Mouse (Mus musculus) inflammation-experienced regulatory T-cells (primary cell): ENCODE results near the gene Egfl8. TPM values are rescaled to one million over a fixed set of nuclear protein-coding genes. Genes with fewer than 3 reads are reported as not detected.

ENCODE experiments used
- polyA plus RNA-seq, 2 experiments: library from polyadenylated mRNA; unstranded; fragments of 100-300 nt; shearing (Covaris generic); gene quantifications; one replicate each; pipeline ENCODE4 v1.2.1; 2017

Egfl8 gene
- polyA plus RNA-seq, result 1 to 10 TPM in 1 of 2 experiments, under 1 TPM in 1; 0.44 to 3.0 TPM

GRCm38 (mm10) chr17:34615871-34616270, at the start of gene Egfl8:
Gene Egfl8 (minus strand): TSS chr17:34615971.

GRCm38 (mm10) chr17:34646906-34647787, 31.4 kb upstream of the Egfl8 start, which contains the start of gene Atf6b:
Gene Atf6b (plus strand): TSS chr17:34647146.

DNA sequence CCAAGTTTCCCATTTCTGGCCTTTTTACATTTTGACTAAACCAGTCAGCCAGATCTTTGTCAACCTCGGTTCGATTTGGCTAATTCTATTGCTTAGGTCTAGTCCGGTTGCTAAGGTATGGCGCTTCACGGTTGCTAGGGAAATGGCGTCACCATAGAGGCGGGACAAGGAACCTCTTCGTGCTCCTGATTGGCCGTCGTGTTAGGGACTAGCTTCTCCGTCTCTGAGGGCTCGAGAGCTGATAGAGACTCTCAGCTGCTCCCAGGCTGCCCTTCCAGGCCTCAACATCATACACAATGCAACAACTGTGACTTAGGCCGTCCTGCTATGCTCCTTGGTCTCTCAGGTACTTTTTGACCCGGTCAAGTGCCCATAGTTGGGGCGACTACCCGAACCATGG, 28.8 kb upstream of the Egfl8 start, which contains the start of gene Fkbpl:
TSS of gene Fkbpl (plus strand) at position 157 of the 400 bp plus-strand sequence.

DNA sequence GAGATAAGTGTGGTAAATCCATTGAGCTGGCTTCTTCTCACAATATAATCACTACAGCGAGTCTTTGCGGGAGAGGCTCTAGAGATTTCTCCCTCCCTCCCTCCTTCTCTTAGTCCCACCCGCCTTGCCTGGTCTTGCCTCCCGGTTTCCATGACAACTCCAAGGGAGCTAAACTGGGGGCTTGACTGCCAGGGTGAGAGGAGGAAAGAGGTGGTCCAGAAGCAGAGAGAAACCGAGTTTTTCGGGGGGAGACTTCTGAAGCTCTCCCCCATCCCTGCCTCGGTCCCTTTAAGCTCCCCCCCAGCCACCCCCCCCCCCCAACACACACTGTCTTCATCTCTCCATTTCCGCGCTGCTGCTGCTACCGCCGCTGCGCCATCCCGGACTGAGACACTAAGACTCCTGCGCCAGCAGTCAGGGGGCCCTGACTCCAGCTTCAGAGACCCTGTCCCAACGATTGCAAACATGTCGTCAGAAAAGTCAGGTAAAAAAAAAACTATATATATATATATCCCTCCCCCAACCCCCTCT, 13.5 kb upstream of the Egfl8 start, which contains the start of gene Prrt1:
TSS of gene Prrt1 (plus strand) at position 313 of the 531 bp plus-strand sequence.

GRCm38 (mm10) chr17:34627943-34628643, 12.3 kb upstream of the Egfl8 start, which contains the start of gene Ppt2:
Gene Ppt2 (minus strand): TSS chr17:34628510.

DNA sequence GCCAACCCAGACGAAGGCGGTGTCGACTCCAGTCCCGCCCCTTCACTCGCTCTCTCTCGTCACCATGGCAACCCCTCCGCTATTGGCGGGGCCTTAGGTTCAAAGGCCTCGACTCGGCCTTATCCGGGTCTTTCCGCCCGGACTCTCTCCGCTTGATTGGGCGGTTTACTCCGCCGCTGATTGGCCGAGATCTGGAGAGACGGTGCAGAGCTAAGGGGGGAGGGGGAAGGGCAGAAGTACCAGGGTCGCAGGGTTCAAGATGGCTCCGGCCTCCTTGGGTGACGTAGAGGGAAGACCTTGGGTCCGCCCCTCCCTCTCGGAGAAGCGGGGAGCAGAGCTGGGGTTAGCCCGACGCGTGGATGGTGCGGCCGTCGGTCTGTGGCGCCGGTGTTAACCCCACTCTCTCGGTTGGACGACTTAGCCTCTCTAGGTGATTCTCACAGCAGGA, 11.7 kb downstream of the Egfl8 start, which contains the start of gene Agpat1:
TSS of gene Agpat1 (plus strand) at position 202 of the 448 bp plus-strand sequence.

DNA sequence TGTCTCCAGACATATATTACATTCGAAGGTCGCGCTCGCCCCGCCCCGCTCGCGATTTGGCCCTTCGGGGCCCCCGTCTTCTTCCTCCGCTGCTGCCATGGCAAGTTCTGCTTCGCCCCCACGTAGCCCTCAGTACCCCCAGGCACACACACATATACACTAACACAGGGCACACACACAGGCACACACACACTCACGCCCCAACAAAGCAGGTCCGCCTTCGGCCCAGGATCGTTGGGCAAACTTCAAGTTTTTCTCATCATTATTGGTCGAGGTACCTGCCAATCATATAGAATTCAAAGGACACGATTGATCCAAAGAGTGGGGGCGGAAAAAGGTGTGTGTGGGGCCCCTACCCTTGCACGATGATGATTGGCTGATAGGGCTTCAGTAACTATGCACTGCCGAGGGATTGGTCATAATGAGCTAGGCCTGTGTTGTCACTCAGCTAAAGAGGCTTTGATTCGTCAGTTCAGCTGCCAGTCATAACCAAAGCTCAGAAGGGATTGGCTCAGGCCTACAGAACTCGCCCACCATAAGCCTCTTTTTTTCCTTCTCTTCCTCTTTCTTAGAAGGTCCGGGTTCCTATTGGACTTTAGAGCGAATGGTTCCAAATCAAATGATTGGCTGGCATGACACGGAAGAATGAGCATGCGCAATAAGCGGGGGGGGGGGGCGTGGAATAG, 12.3 kb downstream of the Egfl8 start, which contains the start of gene Rnf5:
TSS of gene Rnf5 (minus strand) at position 316 of the 686 bp plus-strand sequence.

GRCm38 (mm10) chr17:34597566-34598095, 18.1 kb downstream of the Egfl8 start, which contains the start of gene Ager:
Gene Ager (plus strand): TSS chr17:34597862.

GRCm38 (mm10) chr17:34591029-34591993, 24.5 kb downstream of the Egfl8 start, which contains the start of gene Pbx2:
Gene Pbx2 (plus strand): TSS chr17:34591266.

DNA sequence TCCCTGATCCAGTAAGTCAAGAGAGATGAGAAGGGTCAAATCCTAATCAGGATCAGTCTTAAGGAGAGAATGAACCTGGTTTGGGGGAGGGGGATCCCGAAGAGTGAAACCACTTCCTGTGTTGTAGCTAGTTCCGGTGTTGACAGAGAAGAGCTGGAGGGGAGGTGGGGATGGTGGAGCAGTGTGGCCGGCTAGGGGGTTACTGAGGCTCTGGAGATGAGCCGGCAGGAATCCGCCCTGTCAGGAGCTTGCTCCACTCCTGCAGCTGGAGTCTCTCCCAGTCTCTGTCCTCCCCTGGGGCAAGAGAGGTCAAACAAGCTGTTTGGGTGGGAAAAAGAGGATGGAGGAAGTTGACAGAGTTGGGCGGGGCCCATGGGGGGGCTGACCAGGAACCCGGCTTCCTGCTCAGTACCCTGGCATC, 26.1 kb downstream of the Egfl8 start, which contains the start of gene Gpsm3:
TSS of gene Gpsm3 (plus strand) at position 126 of the 421 bp plus-strand sequence.

DNA sequence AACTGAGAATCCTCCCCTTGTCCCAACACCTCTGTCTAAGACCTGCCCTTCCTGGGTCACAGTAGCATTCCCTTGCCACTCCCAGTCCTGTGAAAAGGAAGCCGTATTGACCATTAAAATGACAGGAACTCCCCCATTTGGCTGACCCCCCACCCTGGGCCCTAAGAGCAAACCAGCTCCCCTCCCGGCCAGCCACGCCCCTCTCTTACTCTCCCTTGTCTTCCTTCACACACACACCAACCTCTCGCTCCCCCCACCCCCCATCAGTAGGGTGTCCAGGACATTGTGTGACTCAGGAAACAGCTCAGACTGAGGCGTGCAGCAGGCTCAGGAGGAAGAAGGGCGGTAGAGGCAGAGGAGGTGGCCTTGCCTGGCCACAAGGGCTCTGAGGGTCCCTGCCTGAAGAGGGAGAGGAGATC, 51.8 kb downstream of the Egfl8 start, which contains the start of gene Notch4:
TSS of gene Notch4 (plus strand) at position 266 of the 419 bp plus-strand sequence.

Other genes starting within 250 kb of the Egfl8 start
- gene Btnl1, start 238.8 kb downstream of the Egfl8 start, polyA plus RNA-seq, result not detected
- gene BC051142, start 217.2 kb downstream of the Egfl8 start, polyA plus RNA-seq, result 1 to 10 TPM in 1 of 2 experiments, under 1 TPM in 1; 0.71 to 1.6 TPM
- gene Btnl4, start 138.7 kb downstream of the Egfl8 start, polyA plus RNA-seq, result under 1 TPM in 1 of 2 experiments, not detected in 1; 0.99 TPM
- gene Btnl6, start 98.6 kb downstream of the Egfl8 start, polyA plus RNA-seq, result under 1 TPM in 1 of 2 experiments, not detected in 1; 0.22 TPM
- 1 to 10 TPM in 1 of 2 experiments, under 1 TPM in 1; 0.71 to 1.5 TPM for gene Notch4, start 51.7 kb downstream of the Egfl8 start, polyA plus RNA-seq
- 100 to 1,000 TPM; 242 to 367 TPM for gene Gpsm3, start 26.2 kb downstream of the Egfl8 start, polyA plus RNA-seq
- 10 to 100 TPM; 15.0 to 18.2 TPM for gene Pbx2, start 24.7 kb downstream of the Egfl8 start, polyA plus RNA-seq
- 1 to 10 TPM; 1.3 to 3.4 TPM for gene Ager, start 18.1 kb downstream of the Egfl8 start, polyA plus RNA-seq
- gene Rnf5, start 12.3 kb downstream of the Egfl8 start, polyA plus RNA-seq, result 100 to 1,000 TPM in 1 of 2 experiments, 10 to 100 TPM in 1; 91.5 to 117 TPM
- 10 to 100 TPM; 21.3 to 25.3 TPM for gene Agpat1, start 11.7 kb downstream of the Egfl8 start, polyA plus RNA-seq
- gene Ppt2, start 12.5 kb upstream of the Egfl8 start, polyA plus RNA-seq, result 10 to 100 TPM; 19.9 to 26.0 TPM
- 1 to 10 TPM; 6.5 to 8.5 TPM for gene Prrt1, start 13.6 kb upstream of the Egfl8 start, polyA plus RNA-seq
- 1 to 10 TPM; 3.7 to 7.1 TPM for gene Fkbpl, start 28.8 kb upstream of the Egfl8 start, polyA plus RNA-seq
- 10 to 100 TPM; 69.7 to 80.4 TPM for gene Atf6b, start 31.2 kb upstream of the Egfl8 start, polyA plus RNA-seq
- gene Tnxb, start 54.6 kb upstream of the Egfl8 start, polyA plus RNA-seq, result under 1 TPM in 1 of 2 experiments, not detected in 1; 0.09 TPM
- 1 to 10 TPM in 1 of 2 experiments, under 1 TPM in 1; 0.16 to 4.8 TPM for gene C4b, start 127.9 kb upstream of the Egfl8 start, polyA plus RNA-seq
- gene Cyp21a1, start 188.6 kb upstream of the Egfl8 start, polyA plus RNA-seq, result not detected
- gene Stk19, start 221.0 kb upstream of the Egfl8 start, polyA plus RNA-seq, result 10 to 100 TPM; 29.4 to 36.0 TPM
- gene Dxo, start 221.0 kb upstream of the Egfl8 start, polyA plus RNA-seq, result 10 to 100 TPM; 63.2 to 66.7 TPM
- gene Skiv2l, start 234.2 kb upstream of the Egfl8 start, polyA plus RNA-seq, result 100 to 1,000 TPM; 103 to 142 TPM
- 10 to 100 TPM; 48.2 to 64.7 TPM for gene Nelfe, start 234.4 kb upstream of the Egfl8 start, polyA plus RNA-seq
- under 1 TPM; 0.40 to 0.65 TPM for gene Cfb, start 246.5 kb upstream of the Egfl8 start, polyA plus RNA-seq